24 mouse cellular contexts compared by ENCODE assay signal in the genomic region with DNA sequence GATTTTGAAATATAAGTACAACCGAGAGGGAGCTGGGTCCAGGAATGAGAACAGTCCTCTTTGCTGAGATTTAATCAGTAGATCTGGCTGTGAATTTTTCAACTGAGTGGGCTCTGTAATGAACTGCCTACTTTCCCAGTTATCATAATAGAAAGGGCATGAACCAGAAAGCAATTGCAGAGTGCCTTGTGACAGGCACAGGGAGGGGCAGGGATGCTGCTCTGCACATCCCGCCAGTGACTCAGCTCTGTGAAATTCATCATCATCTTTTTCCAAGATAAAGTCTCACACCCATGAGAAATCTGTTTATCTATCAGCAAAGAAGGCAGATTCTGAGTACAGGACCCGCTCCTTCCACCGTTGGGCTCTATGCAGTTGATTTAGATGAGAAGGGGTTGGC.
DNase-seq lines count a peak whose midpoint lies in the region; ATAC-seq lines count a peak whose summit lies in the region.
"Had no signal": no experiment of that assay in that cellular context is flagged by ENCODE, and none has a peak within 500 bp of the region (broad histone marks: within the 10 kb centered on the region; RNA-seq: fewer than 3 reads in every experiment).

No protein-coding gene starts in this region.

- no peaks in the 10 kb centered on the region for H3K27me3 ChIP-seq in neural tube, embryonic 15.5 days (replicated peaks)
- H3K27me3 ChIP-seq: CH12.LX; heart, embryonic 12.5 days; limb, embryonic 12.5 days; liver, embryonic 12.5 days; megakaryocyte, embryonic 14.5 days had no signal

- no peaks in the 10 kb centered on the region for H3K4me1 ChIP-seq in neural tube, embryonic 15.5 days
- H3K4me1 ChIP-seq: embryonic facial prominence, embryonic 10.5 days; heart, embryonic 12.5 days; limb, embryonic 12.5 days; liver, embryonic 12.5 days; megakaryocyte, embryonic 14.5 days had no signal

- H3K27ac ChIP-seq in neural tube, embryonic 15.5 days (replicated peaks), result no peak overlapping the region
- H3K27ac ChIP-seq: embryonic facial prominence, embryonic 10.5 days; gastrocnemius, adult 2 months; hindbrain, postnatal 0 days; limb, embryonic 12.5 days; liver, embryonic 12.5 days; stomach, postnatal 0 days had no signal

- WGBS in neural tube, embryonic 15.5 days, result 84% methylated on average over 4 of the region's 4 CpGs

- H3K4me2 ChIP-seq in neural tube, embryonic 15.5 days, result no peak overlapping the region
- H3K4me2 ChIP-seq: heart, embryonic 12.5 days; limb, embryonic 12.5 days; liver, embryonic 12.5 days had no signal

- peak; percentile 28 to 60 for DNase-seq in frontal cortex, adult 2 months (ENCODE audit: extremely low spot score in 1 of 2, low spot score in 1 of 2)
- no peak for DNase-seq in frontal cortex, postnatal 25 days (ENCODE audit: low spot score in 2 of 2)
- no peak for DNase-seq in neural tube, embryonic 10.5 days (ENCODE audit: extremely low spot score, low spot score)
- DNase-seq in frontal cortex, postnatal 36 days (ENCODE audit: low spot score in 2 of 2), result peak; percentile 19 to 48
- peak; percentile 17 for DNase-seq in right cerebral cortex, postnatal 36 days (ENCODE audit: low spot score in 2 of 2)
- DNase-seq in embryo, embryonic 9.5 days (ENCODE audit: extremely low spot score), result no peak
- no peak for DNase-seq in yolk sac, embryonic 10.5 days (ENCODE audit: low spot score)
- DNase-seq: adrenal gland, postnatal 25 days; cerebellum, adult 2 months; gastrocnemius, adult 2 months; heart, adult 11 months; heart, postnatal 14 days; lung, adult 2 months; thymus, postnatal 14 days had no signal

- H3K9me3 ChIP-seq in neural tube, embryonic 15.5 days (replicated peaks), result no peaks in the 10 kb centered on the region
- H3K9me3 ChIP-seq: embryonic facial prominence, embryonic 10.5 days; heart, embryonic 12.5 days; limb, embryonic 12.5 days; liver, embryonic 12.5 days; megakaryocyte, embryonic 14.5 days had no signal

- no peak overlapping the region for H3K9ac ChIP-seq in neural tube, embryonic 15.5 days (replicated peaks)
- H3K9ac ChIP-seq: heart, embryonic 12.5 days; limb, embryonic 12.5 days; liver, embryonic 12.5 days had no signal

- ATAC-seq in neural tube, embryonic 15.5 days (ENCODE audit: low FRiP score), result peak; percentile 53
- ATAC-seq: hindbrain, postnatal 0 days; intestine, postnatal 0 days; liver, embryonic 12.5 days had no signal

- H3K36me3 ChIP-seq in neural tube, embryonic 15.5 days, result no peaks in the 10 kb centered on the region
- H3K36me3 ChIP-seq: embryonic facial prominence, embryonic 10.5 days; heart, embryonic 12.5 days; limb, embryonic 12.5 days; liver, embryonic 12.5 days had no signal

- no peak overlapping the region for H3K4me3 ChIP-seq in neural tube, embryonic 15.5 days (replicated peaks)
- H3K4me3 ChIP-seq: embryonic facial prominence, embryonic 10.5 days; gastrocnemius, adult 2 months; heart, embryonic 12.5 days; limb, embryonic 12.5 days; liver, embryonic 12.5 days; megakaryocyte, embryonic 14.5 days had no signal

Comparison
In these comparisons a context has a peak if more than half of its experiments do, and no peak if none do; other contexts are left out.
1. DNase-seq: peak in frontal cortex, adult 2 months (2 of 2), frontal cortex, postnatal 36 days (2 of 2) and right cerebral cortex, postnatal 36 days (2 of 2); none in frontal cortex, postnatal 25 days (0 of 2), neural tube, embryonic 10.5 days (single experiment), embryo, embryonic 9.5 days (single experiment) and yolk sac, embryonic 10.5 days (single experiment).